Mouse (Mus musculus): ENCODE measurements around the gene Arid2. TPM values are rescaled to one million over a fixed set of nuclear protein-coding genes. Genes with fewer than 3 reads are reported as not detected.

Gene Arid2
- polyA plus RNA-seq, 1 experiment, result 9.3 TPM

- H3K79me2 ChIP-seq (ENCODE audit: control insufficient read depth, insufficient read depth), result no peaks in the 10 kb centered on the region
- no peak overlapping the region for H3K4me3 ChIP-seq
- TF ChIP-seq POLR2A (IDR thresholded peaks at IDR 0.05; ENCODE audit: insufficient read length, low read depth) (no peak), MYOD1 (IDR thresholded peaks at IDR 0.05; ENCODE audit: control insufficient read depth in 1 of 3, insufficient read length in 2 of 3, low read depth in 2 of 3) (no peak), CEBPB (IDR thresholded peaks at IDR 0.05; ENCODE audit: insufficient read depth, poor library complexity, severe bottlenecking) (no peak), MAX (IDR thresholded peaks at IDR 0.05; ENCODE audit: low read depth) (no peak), SRF (IDR thresholded peaks at IDR 0.05; ENCODE audit: control insufficient read depth, insufficient read length, low read depth) (no peak), USF1 (IDR thresholded peaks at IDR 0.05; ENCODE audit: low read depth) (no peak), POLR2AphosphoS2 (IDR thresholded peaks at IDR 0.05; ENCODE audit: insufficient read length, low read depth) (no peak), TCF12 (IDR thresholded peaks at IDR 0.05; ENCODE audit: insufficient read depth, poor library complexity, severe bottlenecking) (no peak)
- no peaks in the 10 kb centered on the region for H3K27me3 ChIP-seq (ENCODE audit: control insufficient read depth, insufficient read depth, insufficient read length)
- no peak overlapping the region for H3ac ChIP-seq (ENCODE audit: control insufficient read depth, insufficient read length)
- H3K36me3 ChIP-seq (ENCODE audit: control insufficient read depth, insufficient read depth), result peaks cover 33% of the 10 kb centered on the region
- no peak overlapping the region for H3K4me2 ChIP-seq (ENCODE audit: low read depth)
Observed at GRCm38 (mm10) chr15:96392878-96393277, 105.6 kb downstream of the Arid2 start.

GRCm38 (mm10) chr15:96395071-96395470 is 107.8 kb downstream of the Arid2 start:
- peaks cover 33% of the 10 kb centered on the region for H3K36me3 ChIP-seq (ENCODE audit: control insufficient read depth, insufficient read depth)
- no peaks in the 10 kb centered on the region for H3K27me3 ChIP-seq (ENCODE audit: control insufficient read depth, insufficient read depth, insufficient read length)
- no peak overlapping the region for H3ac ChIP-seq (ENCODE audit: control insufficient read depth, insufficient read length)
- no peaks in the 10 kb centered on the region for H3K79me2 ChIP-seq (ENCODE audit: control insufficient read depth, insufficient read depth)
- H3K4me3 ChIP-seq, result no peak overlapping the region
- TF ChIP-seq POLR2A (IDR thresholded peaks at IDR 0.05; ENCODE audit: insufficient read length, low read depth) (no peak), SRF (IDR thresholded peaks at IDR 0.05; ENCODE audit: control insufficient read depth, insufficient read length, low read depth) (no peak), TCF3 (IDR thresholded peaks at IDR 0.05; ENCODE audit: insufficient read length, low read depth) (no peak), MYOG (IDR thresholded peaks at IDR 0.05; ENCODE audit: control insufficient read depth in 1 of 3, insufficient read depth in 1 of 3, insufficient read length in 2 of 3, low read depth in 2 of 3) (no peak), MYOD1 (IDR thresholded peaks at IDR 0.05; ENCODE audit: control insufficient read depth in 1 of 3, insufficient read length in 2 of 3, low read depth in 2 of 3) (no peak), USF1 (IDR thresholded peaks at IDR 0.05; ENCODE audit: low read depth) (no peak), E2F4 (IDR thresholded peaks at IDR 0.05; ENCODE audit: insufficient read depth) (no peak), MAX (IDR thresholded peaks at IDR 0.05; ENCODE audit: low read depth) (no peak)
- no peak overlapping the region for H3K4me2 ChIP-seq (ENCODE audit: low read depth)

- H3K4me3 ChIP-seq, result no peak overlapping the region
- H3K4me2 ChIP-seq (ENCODE audit: low read depth), result no peak overlapping the region
- H3ac ChIP-seq (ENCODE audit: control insufficient read depth, insufficient read length), result no peak overlapping the region
- H3K27me3 ChIP-seq (ENCODE audit: control insufficient read depth, insufficient read depth, insufficient read length), result no peaks in the 10 kb centered on the region
- TF ChIP-seq POLR2AphosphoS2 (IDR thresholded peaks at IDR 0.05; ENCODE audit: insufficient read length, low read depth), result no peak
- TF ChIP-seq MYOD1 (IDR thresholded peaks at IDR 0.05; ENCODE audit: control insufficient read depth in 1 of 3, insufficient read length in 2 of 3, low read depth in 2 of 3), result no peak
- TF ChIP-seq TCF3 (IDR thresholded peaks at IDR 0.05; ENCODE audit: insufficient read length, low read depth), result no peak
- TF ChIP-seq MAX (IDR thresholded peaks at IDR 0.05; ENCODE audit: low read depth), result no peak
- no peak for TF ChIP-seq E2F4 (IDR thresholded peaks at IDR 0.05; ENCODE audit: insufficient read depth)
- peaks cover 25% of the 10 kb centered on the region for H3K36me3 ChIP-seq (ENCODE audit: control insufficient read depth, insufficient read depth)
- H3K79me2 ChIP-seq (ENCODE audit: control insufficient read depth, insufficient read depth), result no peaks in the 10 kb centered on the region
Observed at GRCm38 (mm10) chr15:96396641-96397344, 109.5 kb downstream of the Arid2 start.

- peaks cover 29% of the 10 kb centered on the region for H3K36me3 ChIP-seq (ENCODE audit: control insufficient read depth, insufficient read depth)
- no peaks in the 10 kb centered on the region for H3K79me2 ChIP-seq (ENCODE audit: control insufficient read depth, insufficient read depth)
- H3K4me3 ChIP-seq, result no peak overlapping the region
- H3K27me3 ChIP-seq (ENCODE audit: control insufficient read depth, insufficient read depth, insufficient read length), result no peaks in the 10 kb centered on the region
- no peak for TF ChIP-seq E2F4 (IDR thresholded peaks at IDR 0.05; ENCODE audit: insufficient read depth)
- TF ChIP-seq SRF (IDR thresholded peaks at IDR 0.05; ENCODE audit: control insufficient read depth, insufficient read length, low read depth), result no peak
- no peak for TF ChIP-seq POLR2A (IDR thresholded peaks at IDR 0.05; ENCODE audit: insufficient read length, low read depth)
- TF ChIP-seq REST (IDR thresholded peaks at IDR 0.05; ENCODE audit: insufficient read depth, insufficient read length), result no peak
- TF ChIP-seq MYOG (IDR thresholded peaks at IDR 0.05; ENCODE audit: control insufficient read depth in 1 of 3, insufficient read depth in 1 of 3, insufficient read length in 2 of 3, low read depth in 2 of 3), result no peak
- TF ChIP-seq MYOD1 (IDR thresholded peaks at IDR 0.05; ENCODE audit: control insufficient read depth in 1 of 3, insufficient read length in 2 of 3, low read depth in 2 of 3), result no peak
- no peak overlapping the region for H3ac ChIP-seq (ENCODE audit: control insufficient read depth, insufficient read length)
- H3K4me2 ChIP-seq (ENCODE audit: low read depth), result no peak overlapping the region
Observed at GRCm38 (mm10) chr15:96398333-96398732, 111.0 kb downstream of the Arid2 start.

- Histone ChIP-seq H3K4me3 (no peak overlapping the region), H3K27me3 (ENCODE audit: control insufficient read depth, insufficient read depth, insufficient read length) (no peaks in the 10 kb centered on the region), H3K4me2 (ENCODE audit: low read depth) (no peak overlapping the region), H3ac (ENCODE audit: control insufficient read depth, insufficient read length) (no peak overlapping the region), H3K79me2 (ENCODE audit: control insufficient read depth, insufficient read depth) (no peaks in the 10 kb centered on the region), H3K36me3 (ENCODE audit: control insufficient read depth, insufficient read depth) (peaks cover 48% of the 10 kb centered on the region)
- TF ChIP-seq POLR2AphosphoS2 (IDR thresholded peaks at IDR 0.05; ENCODE audit: insufficient read length, low read depth) (peak; percentile 55), CEBPB (IDR thresholded peaks at IDR 0.05; ENCODE audit: insufficient read depth, poor library complexity, severe bottlenecking) (no peak)
Observed at GRCm38 (mm10) chr15:96405548-96405947, 118.2 kb downstream of the Arid2 start.

Measured in myocyte (in vitro differentiated cells).